Comparison of ENCODE assay signal across 16 mouse cellular contexts in genomic region chr10:90933088-90933487, GRCm38 (mm10).
"Had no signal": no experiment of that assay in that cellular context is flagged by ENCODE, and none has a peak within 500 bp of the region (broad histone marks: within the 10 kb centered on the region; RNA-seq: fewer than 3 reads in every experiment).

No protein-coding gene starts in this region.

- H3K4me2 ChIP-seq: liver, embryonic 13.5 days; midbrain, embryonic 12.5 days; midbrain, embryonic 15.5 days; neural tube, embryonic 13.5 days; stomach, embryonic 15.5 days had no signal

- H3K9ac ChIP-seq: liver, embryonic 13.5 days; midbrain, embryonic 12.5 days; midbrain, embryonic 15.5 days; neural tube, embryonic 13.5 days; stomach, embryonic 15.5 days had no signal

- ATAC-seq: midbrain, embryonic 15.5 days had no signal

- H3K27ac ChIP-seq: left cerebral cortex, adult 2 months; liver, embryonic 13.5 days; midbrain, embryonic 12.5 days; midbrain, embryonic 15.5 days; neural tube, embryonic 13.5 days; stomach, embryonic 15.5 days had no signal

- H3K4me1 ChIP-seq: liver, embryonic 13.5 days; stomach, embryonic 15.5 days had no signal

- DNase-seq: kidney, adult 18-20 months; kidney, adult 9 months; kidney, postnatal 36 days; layer of hippocampus, postnatal 36 days; liver, embryonic 13.5 days; lung, adult 2 months; lung, postnatal 14 days; lung, postnatal 4 days; spleen, adult 18-20 months; thymus, postnatal 25 days had no signal

- H3K4me3 ChIP-seq: left cerebral cortex, adult 2 months; liver, embryonic 13.5 days; midbrain, embryonic 12.5 days; midbrain, embryonic 15.5 days; myocyte; neural tube, embryonic 13.5 days; stomach, embryonic 15.5 days had no signal

- H3K27me3 ChIP-seq: liver, embryonic 13.5 days; midbrain, embryonic 12.5 days; midbrain, embryonic 15.5 days; neural tube, embryonic 13.5 days; stomach, embryonic 15.5 days had no signal

- H3K36me3 ChIP-seq: liver, embryonic 13.5 days; midbrain, embryonic 12.5 days; midbrain, embryonic 15.5 days; stomach, embryonic 15.5 days had no signal

- H3K9me3 ChIP-seq: liver, embryonic 13.5 days; midbrain, embryonic 12.5 days; midbrain, embryonic 15.5 days; neural tube, embryonic 13.5 days; stomach, embryonic 15.5 days had no signal
